Mouse (Mus musculus): ENCODE data around the gene Egln2.

DNA sequence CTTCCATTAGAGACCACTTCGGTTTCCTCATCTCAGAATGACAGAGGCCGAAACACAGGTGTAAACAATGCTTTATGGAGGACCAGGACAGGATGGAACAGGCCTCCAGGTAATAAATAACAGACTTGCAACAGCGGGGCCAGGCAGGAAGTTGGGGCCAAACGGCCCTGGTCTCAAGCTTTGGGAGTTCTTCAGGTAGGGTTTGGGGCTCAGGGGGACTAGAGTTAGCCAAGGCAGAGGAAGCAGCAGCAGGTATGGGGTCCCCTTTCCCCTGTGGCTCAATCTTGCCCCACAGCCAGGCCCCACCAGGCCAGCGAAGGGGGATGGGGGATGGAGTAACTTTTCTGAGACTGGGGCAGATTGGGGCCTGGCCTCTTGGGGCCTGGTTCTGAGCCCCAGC, 1.8 kb upstream of the Egln2 start:
- TF ChIP-seq CTCF (IDR thresholded peaks at IDR 0.05; ENCODE audit: borderline replicate concordance, insufficient read depth, low read length) (no peak), POLR2A (IDR thresholded peaks at IDR 0.05; ENCODE audit: low read depth, low read length) (no peak)

Measured in embryonic fibroblast, embryonic 13.5 days (primary cell).